Mouse (Mus musculus): ENCODE results near the gene Npy1r. TPM values are rescaled to one million over a fixed set of nuclear protein-coding genes. Genes with fewer than 3 reads are reported as not detected.

The Npy1r gene
- polyA plus RNA-seq, 1 experiment, result 0.33 TPM

DNA sequence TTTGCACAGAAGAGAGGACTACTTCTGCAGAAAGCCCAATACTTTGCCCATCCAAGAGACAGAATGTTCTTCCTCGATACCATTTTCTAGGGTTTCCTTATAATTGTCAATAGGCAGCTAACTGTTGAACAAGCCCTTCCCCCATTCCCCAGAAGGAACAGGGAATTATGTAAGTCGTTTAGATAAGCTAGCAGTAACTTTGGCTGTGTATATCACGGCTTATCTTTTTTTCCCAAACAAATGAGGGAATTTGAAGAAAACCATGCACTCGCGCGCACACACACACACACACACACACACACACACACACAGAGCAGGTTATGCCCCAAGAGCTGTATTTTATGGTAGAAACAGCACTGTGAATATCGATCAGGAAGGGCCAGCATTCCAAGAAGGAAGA is 1.8 kb downstream of the Npy1r start:
- Histone ChIP-seq H3K4me3 (ENCODE audit: control insufficient read depth, low read depth, low read length) (no peak overlapping the region), H3K36me3 (ENCODE audit: control insufficient read depth, insufficient read depth, low read length) (no peaks in the 10 kb centered on the region), H3K4me1 (ENCODE audit: control insufficient read depth, insufficient read depth, low read length) (no peaks in the 10 kb centered on the region; the same call in 1 of the 2 replicates), H3K27me3 (ENCODE audit: control insufficient read depth, insufficient read depth, low read length) (no peaks in the 10 kb centered on the region), H3K27ac (ENCODE audit: control insufficient read depth, insufficient read depth, low read depth, low read length) (no peak overlapping the region)
- no peak for TF ChIP-seq CTCF (IDR thresholded peaks at IDR 0.05; ENCODE audit: control insufficient read depth, insufficient read depth, insufficient replicate concordance, low read depth, low read length)
- TF ChIP-seq POLR2A (IDR thresholded peaks at IDR 0.05; ENCODE audit: control insufficient read depth, low read depth, low read length), result no peak

- Histone ChIP-seq H3K27me3 (ENCODE audit: control insufficient read depth, insufficient read depth, low read length) (no peaks in the 10 kb centered on the region), H3K27ac (ENCODE audit: control insufficient read depth, insufficient read depth, low read depth, low read length) (no peak overlapping the region), H3K4me1 (ENCODE audit: control insufficient read depth, insufficient read depth, low read length) (no peaks in the 10 kb centered on the region), H3K4me3 (ENCODE audit: control insufficient read depth, low read depth, low read length) (no peak overlapping the region), H3K36me3 (ENCODE audit: control insufficient read depth, insufficient read depth, low read length) (no peaks in the 10 kb centered on the region)
- TF ChIP-seq CTCF (IDR thresholded peaks at IDR 0.05; ENCODE audit: control insufficient read depth, insufficient read depth, insufficient replicate concordance, low read depth, low read length), result no peak
- no peak for TF ChIP-seq POLR2A (IDR thresholded peaks at IDR 0.05; ENCODE audit: control insufficient read depth, low read depth, low read length)
Observed at GRCm38 (mm10) chr8:66714324-66714975, 17.5 kb downstream of the Npy1r start.

DNA sequence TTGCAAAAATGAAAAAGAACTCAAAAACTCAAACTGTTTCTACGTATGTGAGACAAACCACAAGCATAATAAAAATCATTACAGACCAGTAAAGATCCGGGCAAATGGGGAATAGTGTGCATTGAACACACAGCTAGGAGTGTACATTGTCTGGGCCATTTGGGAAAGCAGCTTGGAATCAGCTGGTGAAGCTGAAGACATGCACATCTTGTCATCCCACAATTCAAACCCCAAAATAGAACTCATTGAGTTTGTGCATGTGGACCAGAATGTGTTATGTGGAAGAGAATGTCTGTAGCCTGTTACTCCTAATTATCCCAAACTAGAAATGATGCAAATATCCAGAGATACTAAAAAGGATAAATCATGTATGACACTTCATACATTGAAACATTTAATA is 25.8 kb downstream of the Npy1r start:
- no peaks in the 10 kb centered on the region for H3K27me3 ChIP-seq (ENCODE audit: control insufficient read depth, insufficient read depth, low read length)
- no peaks in the 10 kb centered on the region for H3K36me3 ChIP-seq (ENCODE audit: control insufficient read depth, insufficient read depth, low read length)
- H3K4me1 ChIP-seq (ENCODE audit: control insufficient read depth, insufficient read depth, low read length), result no peaks in the 10 kb centered on the region
- no peak overlapping the region for H3K4me3 ChIP-seq (ENCODE audit: control insufficient read depth, low read depth, low read length)
- no peak overlapping the region for H3K27ac ChIP-seq (ENCODE audit: control insufficient read depth, insufficient read depth, low read depth, low read length)
- no peak for TF ChIP-seq CTCF (IDR thresholded peaks at IDR 0.05; ENCODE audit: control insufficient read depth, insufficient read depth, insufficient replicate concordance, low read depth, low read length)
- no peak for TF ChIP-seq POLR2A (IDR thresholded peaks at IDR 0.05; ENCODE audit: control insufficient read depth, low read depth, low read length)

GRCm38 (mm10) chr8:66729446-66729845 is 32.5 kb downstream of the Npy1r start:
- no peaks in the 10 kb centered on the region for H3K36me3 ChIP-seq (ENCODE audit: control insufficient read depth, insufficient read depth, low read length)
- no peak for TF ChIP-seq POLR2A (IDR thresholded peaks at IDR 0.05; ENCODE audit: control insufficient read depth, low read depth, low read length)
- TF ChIP-seq CTCF (IDR thresholded peaks at IDR 0.05; ENCODE audit: control insufficient read depth, insufficient read depth, insufficient replicate concordance, low read depth, low read length), result no peak
- no peak overlapping the region for H3K27ac ChIP-seq (ENCODE audit: control insufficient read depth, insufficient read depth, low read depth, low read length)
- no peak overlapping the region for H3K4me3 ChIP-seq (ENCODE audit: control insufficient read depth, low read depth, low read length)
- H3K27me3 ChIP-seq (ENCODE audit: control insufficient read depth, insufficient read depth, low read length), result no peaks in the 10 kb centered on the region
- H3K4me1 ChIP-seq (ENCODE audit: control insufficient read depth, insufficient read depth, low read length), result no peaks in the 10 kb centered on the region; the same call in 1 of the 2 replicates

- TF ChIP-seq CTCF (IDR thresholded peaks at IDR 0.05; ENCODE audit: control insufficient read depth, insufficient read depth, insufficient replicate concordance, low read depth, low read length) (no peak), POLR2A (IDR thresholded peaks at IDR 0.05; ENCODE audit: control insufficient read depth, low read depth, low read length) (no peak)
- H3K4me3 ChIP-seq (ENCODE audit: control insufficient read depth, low read depth, low read length), result no peak overlapping the region
- no peak overlapping the region for H3K27ac ChIP-seq (ENCODE audit: control insufficient read depth, insufficient read depth, low read depth, low read length)
Observed at GRCm38 (mm10) chr8:66731957-66732356, 35.0 kb downstream of the Npy1r start.

GRCm38 (mm10) chr8:66742359-66742758 is 45.4 kb downstream of the Npy1r start:
- Histone ChIP-seq H3K27me3 (ENCODE audit: control insufficient read depth, insufficient read depth, low read length) (no peaks in the 10 kb centered on the region), H3K27ac (ENCODE audit: control insufficient read depth, insufficient read depth, low read depth, low read length) (no peak overlapping the region), H3K4me3 (ENCODE audit: control insufficient read depth, low read depth, low read length) (no peak overlapping the region), H3K36me3 (ENCODE audit: control insufficient read depth, insufficient read depth, low read length) (no peaks in the 10 kb centered on the region), H3K4me1 (ENCODE audit: control insufficient read depth, insufficient read depth, low read length) (no peaks in the 10 kb centered on the region)
- TF ChIP-seq POLR2A (IDR thresholded peaks at IDR 0.05; ENCODE audit: control insufficient read depth, low read depth, low read length) (no peak), CTCF (IDR thresholded peaks at IDR 0.05; ENCODE audit: control insufficient read depth, insufficient read depth, insufficient replicate concordance, low read depth, low read length) (no peak)

More at GRCm38 (mm10) chr8:66731957-66732356, 35.0 kb downstream of the Npy1r start:
- Histone ChIP-seq H3K4me1 (ENCODE audit: control insufficient read depth, insufficient read depth, low read length) (no peaks in the 10 kb centered on the region; the same call in 1 of the 2 replicates), H3K36me3 (ENCODE audit: control insufficient read depth, insufficient read depth, low read length) (no peaks in the 10 kb centered on the region), H3K27me3 (ENCODE audit: control insufficient read depth, insufficient read depth, low read length) (no peaks in the 10 kb centered on the region)

DNA sequence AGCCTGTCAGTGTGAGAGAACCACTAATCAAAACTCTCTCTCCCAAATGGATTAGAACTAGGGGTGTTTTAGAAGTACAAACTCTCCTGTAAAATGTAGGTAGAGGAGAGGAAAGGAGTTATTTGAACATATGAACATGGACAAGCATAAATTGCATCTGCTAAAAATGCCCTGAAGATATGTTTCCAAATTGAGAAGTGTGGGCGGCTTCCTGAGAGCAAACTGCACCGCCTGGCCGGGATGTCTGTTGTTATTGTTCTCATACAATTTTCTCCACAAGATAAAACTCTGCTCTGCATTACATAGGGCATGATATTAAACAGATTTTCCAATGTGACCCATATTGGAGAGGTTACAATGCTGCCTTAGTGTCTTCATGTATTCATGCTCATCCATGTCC is 48.6 kb downstream of the Npy1r start:
- no peak overlapping the region for H3K27ac ChIP-seq (ENCODE audit: control insufficient read depth, insufficient read depth, low read depth, low read length)
- no peaks in the 10 kb centered on the region for H3K27me3 ChIP-seq (ENCODE audit: control insufficient read depth, insufficient read depth, low read length)
- TF ChIP-seq POLR2A (IDR thresholded peaks at IDR 0.05; ENCODE audit: control insufficient read depth, low read depth, low read length), result no peak
- no peak for TF ChIP-seq CTCF (IDR thresholded peaks at IDR 0.05; ENCODE audit: control insufficient read depth, insufficient read depth, insufficient replicate concordance, low read depth, low read length)
- no peaks in the 10 kb centered on the region for H3K36me3 ChIP-seq (ENCODE audit: control insufficient read depth, insufficient read depth, low read length)
- H3K4me3 ChIP-seq (ENCODE audit: control insufficient read depth, low read depth, low read length), result no peak overlapping the region
- H3K4me1 ChIP-seq (ENCODE audit: control insufficient read depth, insufficient read depth, low read length), result no peaks in the 10 kb centered on the region
